Mouse (Mus musculus) hindbrain, postnatal 0 days (tissue): ENCODE data around the gene Ano4. TPM values are rescaled to one million over a fixed set of nuclear protein-coding genes. Genes with fewer than 3 reads are reported as not detected.
"Not testable (repeated sequence)": the region's sequence is repeated elsewhere in the genome, so short reads cannot be mapped to it uniquely, and the experiment has no call there.

Experiments
- ATAC-seq: fragments of 200-750 bp; cut with Nextera tagmentation; 2 replicates; pipeline ENCODE4 v1.8.0; 2017; ENCODE audit warnings: mild to moderate bottlenecking, moderate TSS enrichment, moderate library complexity
- DNase-seq: peaks from one replicate; pipeline ENCODE4 v3.0.0-alpha.2; 2015; ENCODE audit warnings: low spot score
- H3K27ac ChIP-seq: fragments of 300-500 bp; sonication (generic); 2 replicates; pipeline ENCODE4 v1.5.1; 2014; ENCODE audit warnings: mild to moderate bottlenecking
- H3K27me3 ChIP-seq: fragments of 300-500 bp; sonication (generic); 2 replicates; pipeline ENCODE4 v1.6.1; 2014; ENCODE audit warnings: low read length, mixed read lengths; ENCODE audit not compliant: insufficient read depth
- H3K36me3 ChIP-seq: fragments of 300-500 bp; sonication (generic); 2 replicates; pipeline ENCODE4 v1.6.1; 2014; ENCODE audit warnings: low read length, mixed read lengths; ENCODE audit not compliant: insufficient read depth
- H3K4me1 ChIP-seq: fragments of 300-500 bp; sonication (generic); 2 replicates; pipeline ENCODE4 v1.6.1; 2014; ENCODE audit warnings: antibody characterized with exemption, low read length, mixed read lengths; ENCODE audit not compliant: insufficient read depth
- H3K4me2 ChIP-seq: fragments of 300-500 bp; sonication (generic); 2 replicates; pipeline ENCODE4 v1.6.1; 2014; ENCODE audit warnings: low read depth, mild to moderate bottlenecking, low read length, moderate library complexity, mixed read lengths
- H3K4me3 ChIP-seq: fragments of 300-500 bp; sonication (generic); 2 replicates; pipeline ENCODE4 v1.5.1; 2014; ENCODE audit warnings: low read length
- H3K9ac ChIP-seq: fragments of 300-500 bp; sonication (generic); replicated peaks from 2 replicates; pipeline ENCODE4 v1.6.1; 2014; ENCODE audit warnings: mild to moderate bottlenecking, low read length, moderate library complexity, mixed read lengths
- H3K9me3 ChIP-seq: fragments of 300-500 bp; sonication (generic); 2 replicates; pipeline ENCODE4 v1.6.1; 2016; ENCODE audit warnings: low read length, mixed read lengths
- CTCF ChIP-seq: IDR thresholded peaks from 2 replicates; pipeline ENCODE4 v1.5.1; 2016; ENCODE audit warnings: antibody characterized with exemption, control low read depth, low read depth
- WGBS: fragments of 180-500 bp; shearing (Covaris S2); extraction: QIAGEN DNeasy Blood & Tissue Kit; methylation state at CpG from one replicate; pipeline ENCODE4 v1.1.7; 2014; 5-methylcytosine and 5-hydroxymethylcytosine counted together
- polyA plus RNA-seq: library from polyadenylated mRNA; unstranded; fragments of >200 nt; fragmentation: Nextera tagmentation; extraction: Ambion mirVana; gene quantifications from 2 replicates; pipeline ENCODE4 v1.2.1, GENCODE M21; 2015
- total RNA-seq: library from RNA; depleted of rRNA; stranded (reverse); fragments of >200 nt; gene quantifications from 2 replicates; pipeline ENCODE4 v1.2.3, GENCODE M21; 2014

Gene Ano4
- total and polyA plus RNA-seq, 2 experiments from 2014 or later: 7.0 to 11.4 TPM

DNA sequence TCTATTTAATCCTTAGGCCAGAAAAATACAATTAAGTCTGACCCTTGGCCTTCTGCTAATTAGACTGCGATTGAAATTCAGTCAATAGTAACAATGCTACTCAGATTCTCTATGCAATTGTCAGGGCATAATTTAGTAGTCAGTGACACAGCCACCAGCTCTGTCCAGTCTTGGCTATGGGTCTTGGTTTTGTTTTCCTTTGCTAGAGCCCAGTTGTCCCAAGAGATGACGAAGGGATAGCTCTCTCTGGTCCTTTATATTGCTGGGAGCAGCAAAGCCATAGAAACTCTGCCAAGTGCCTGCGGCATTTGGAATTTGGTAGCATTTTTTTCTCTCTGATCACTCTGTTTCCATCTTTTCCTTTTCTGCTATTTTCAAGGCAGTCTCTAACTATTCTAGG lies 288.7 kb downstream of the Ano4 start:
- Histone ChIP-seq H3K27ac (no peak overlapping the region), H3K9ac (no peak overlapping the region), H3K36me3 (no peaks in the 10 kb centered on the region), H3K4me2 (no peak overlapping the region), H3K4me3 (no peak overlapping the region), H3K27me3 (no peaks in the 10 kb centered on the region), H3K4me1 (no peaks in the 10 kb centered on the region), H3K9me3 (no peaks in the 10 kb centered on the region)
- WGBS: 68% methylated on average over 3 of the region's 3 CpGs
- DNase-seq (no peak), ATAC-seq (no peak)
- TF ChIP-seq CTCF: no peak

DNA sequence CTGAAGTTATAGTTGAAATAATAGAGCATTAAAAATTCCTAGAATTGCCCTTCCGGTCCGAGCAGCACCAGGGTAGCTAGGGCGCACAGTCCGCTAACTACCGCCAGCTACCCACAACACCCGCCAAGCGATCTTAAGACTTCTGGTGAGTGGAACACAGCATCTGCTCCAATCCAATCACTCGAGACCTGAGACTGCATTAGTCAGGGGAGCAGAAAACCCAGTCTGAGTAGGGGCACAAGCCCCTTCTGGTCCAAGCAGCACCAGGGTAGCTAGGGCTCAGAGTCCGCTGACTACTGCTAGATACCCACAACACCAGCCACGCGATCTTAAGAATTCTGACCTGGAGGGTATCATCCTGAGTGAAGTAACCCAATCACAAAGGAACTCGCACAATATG lies 299.6 kb downstream of the Ano4 start:
- H3K36me3 ChIP-seq, ATAC-seq, H3K9me3 ChIP-seq, H3K4me1 ChIP-seq, DNase-seq, H3K9ac ChIP-seq, H3K4me2 ChIP-seq, H3K4me3 ChIP-seq, H3K27ac ChIP-seq, H3K27me3 ChIP-seq: not testable (repeated sequence)
- WGBS: 93% methylated on average over 12 of the region's 12 CpGs

DNA sequence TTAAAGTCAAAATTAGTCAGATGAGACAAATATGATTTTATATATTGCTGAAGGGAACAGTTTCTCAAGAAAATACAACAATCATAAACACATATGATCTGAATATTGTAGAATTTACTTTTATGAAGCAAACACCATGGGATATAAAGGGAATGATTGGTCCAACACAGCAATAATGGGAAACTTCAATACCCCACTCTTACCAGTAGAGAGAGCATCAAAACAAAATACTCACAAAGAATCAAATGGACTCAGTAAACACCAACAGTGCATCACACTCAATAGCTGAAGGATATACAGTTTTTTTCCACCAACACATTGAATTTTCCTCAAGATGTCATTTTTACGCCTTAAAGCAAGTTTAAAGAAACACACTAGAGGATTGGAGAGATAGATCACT lies 300.4 kb downstream of the Ano4 start:
- TF ChIP-seq CTCF: no peak

DNA sequence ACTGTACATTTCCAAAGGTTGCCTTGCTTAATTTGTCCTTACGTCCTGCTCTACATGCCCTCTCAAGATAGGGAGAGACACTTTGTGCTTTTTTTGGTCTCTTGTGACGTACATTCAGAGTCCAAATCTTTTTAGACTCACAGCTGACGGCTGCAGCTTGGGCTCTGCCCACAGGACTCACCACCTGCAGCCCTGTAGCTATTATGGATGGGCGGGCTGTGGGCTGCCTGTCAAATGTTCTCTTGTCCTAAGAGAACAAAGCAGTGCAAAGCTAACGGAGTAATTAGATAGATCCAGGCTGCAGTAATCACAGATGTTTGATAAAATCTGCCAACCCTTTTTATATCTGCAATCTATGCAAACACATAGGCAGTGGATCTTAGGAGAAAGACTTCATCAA lies 325.6 kb downstream of the Ano4 start:
- Histone ChIP-seq H3K9me3 (no peaks in the 10 kb centered on the region), H3K4me2 (no peak overlapping the region), H3K27ac (no peak overlapping the region), H3K9ac (no peak overlapping the region), H3K27me3 (no peaks in the 10 kb centered on the region), H3K36me3 (no peaks in the 10 kb centered on the region), H3K4me1 (no peaks in the 10 kb centered on the region), H3K4me3 (no peak overlapping the region)
- no peak for TF ChIP-seq CTCF
- 37% methylated on average over 5 of the region's 5 CpGs for WGBS
- ATAC-seq: no peak
- no peak for DNase-seq

More for the DNA sequence above, 300.4 kb downstream of the Ano4 start:
- no peaks in the 10 kb centered on the region for H3K27me3 ChIP-seq
- no peak overlapping the region for H3K4me2 ChIP-seq
- H3K9ac ChIP-seq: no peak overlapping the region
- H3K27ac ChIP-seq: no peak overlapping the region
- no peaks in the 10 kb centered on the region for H3K9me3 ChIP-seq
- DNase-seq (no peak), ATAC-seq (no peak)
- no peaks in the 10 kb centered on the region for H3K36me3 ChIP-seq
- WGBS: 95% methylated on average over 1 of the region's 1 CpGs
- H3K4me3 ChIP-seq: no peak overlapping the region
- no peaks in the 10 kb centered on the region for H3K4me1 ChIP-seq

DNA sequence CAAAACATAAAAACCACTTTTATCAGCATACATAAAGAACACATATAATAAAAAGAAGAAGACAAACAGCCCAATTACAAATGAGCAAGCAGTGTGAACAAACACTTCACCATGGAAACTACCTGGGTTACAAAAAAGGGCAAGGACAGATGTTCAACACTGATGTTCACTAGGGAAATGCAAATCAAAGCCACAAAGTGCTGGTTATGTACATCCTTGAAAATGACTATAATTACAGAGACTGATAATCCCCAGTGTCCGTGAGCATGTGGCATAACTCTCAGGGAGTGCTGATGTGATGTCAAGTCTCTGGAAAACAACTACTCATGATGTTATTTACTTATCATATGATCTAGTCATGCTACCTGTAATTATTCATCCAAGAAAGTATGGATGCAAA lies 336.3 kb downstream of the Ano4 start:
- H3K9ac ChIP-seq: no peak overlapping the region
- H3K4me3 ChIP-seq: no peak overlapping the region
- no peak overlapping the region for H3K27ac ChIP-seq
- no peak overlapping the region for H3K4me2 ChIP-seq
- 64% methylated on average over 1 of the region's 1 CpGs for WGBS
- no peaks in the 10 kb centered on the region for H3K4me1 ChIP-seq
- no peaks in the 10 kb centered on the region for H3K27me3 ChIP-seq
- TF ChIP-seq CTCF: no peak
- no peaks in the 10 kb centered on the region for H3K9me3 ChIP-seq
- H3K36me3 ChIP-seq: no peaks in the 10 kb centered on the region
- no peak for DNase-seq
- ATAC-seq: no peak

DNA sequence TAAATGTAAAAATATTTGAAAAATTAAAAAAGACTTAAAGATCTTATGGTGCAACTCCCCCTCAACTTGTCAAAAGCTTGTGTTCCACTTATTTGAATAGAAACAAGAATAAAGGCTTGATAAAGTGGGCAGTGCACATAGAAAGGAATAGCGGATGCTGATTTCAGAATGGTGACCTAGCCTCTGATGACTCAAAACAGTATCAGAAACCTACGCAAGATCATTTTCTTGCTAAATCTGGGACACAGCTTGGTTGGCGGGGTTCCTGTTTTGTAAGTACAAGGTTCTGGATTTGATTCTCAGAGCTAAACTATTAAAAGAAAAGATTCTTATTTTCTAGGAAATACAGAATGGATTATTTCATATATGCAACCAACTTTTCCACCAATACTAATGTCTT lies 340.0 kb downstream of the Ano4 start:
- no peak for TF ChIP-seq CTCF
- no peaks in the 10 kb centered on the region for H3K4me1 ChIP-seq
- WGBS: 88% methylated on average over 3 of the region's 3 CpGs

DNA sequence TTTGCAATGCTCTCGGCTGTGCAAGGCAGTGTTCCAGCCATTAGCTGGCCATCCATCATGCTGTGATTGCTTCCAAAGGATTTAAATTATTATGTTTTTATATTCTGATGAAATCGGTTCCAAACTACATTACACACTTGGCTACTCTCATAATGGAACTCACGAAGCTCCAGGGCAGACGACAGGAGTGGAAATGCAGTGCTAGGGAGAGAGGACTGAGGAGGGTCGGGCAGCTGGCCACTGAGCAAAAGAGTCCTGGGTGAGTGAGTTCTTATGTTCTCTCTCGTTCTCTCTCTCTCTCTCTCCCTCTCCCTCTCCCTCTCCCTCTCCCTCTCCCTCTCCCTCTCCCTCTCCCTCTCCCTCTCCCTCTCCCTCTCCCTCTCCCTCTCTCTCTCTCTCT lies 357.6 kb downstream of the Ano4 start:
- DNase-seq: peak; percentile 11
- Histone ChIP-seq H3K4me3 (no peak overlapping the region), H3K36me3 (no peaks in the 10 kb centered on the region), H3K27me3 (no peaks in the 10 kb centered on the region), H3K27ac (no peak overlapping the region), H3K9me3 (no peaks in the 10 kb centered on the region), H3K9ac (no peak overlapping the region), H3K4me1 (no peaks in the 10 kb centered on the region), H3K4me2 (no peak overlapping the region)
- no peak for TF ChIP-seq CTCF
- ATAC-seq: no peak
- WGBS: 44% methylated on average over 6 of the region's 6 CpGs

More for the DNA sequence above, 340.0 kb downstream of the Ano4 start:
- no peak overlapping the region for H3K4me2 ChIP-seq
- DNase-seq (no peak), ATAC-seq (no peak)
- no peak overlapping the region for H3K4me3 ChIP-seq
- no peaks in the 10 kb centered on the region for H3K9me3 ChIP-seq
- H3K9ac ChIP-seq: no peak overlapping the region
- no peaks in the 10 kb centered on the region for H3K27me3 ChIP-seq
- H3K36me3 ChIP-seq: no peaks in the 10 kb centered on the region
- H3K27ac ChIP-seq: no peak overlapping the region
